Mouse (Mus musculus) stomach, postnatal 0 days (tissue): ENCODE results near the gene Pomt1.

Experiments
- CTCF ChIP-seq: IDR thresholded peaks from 2 replicates; pipeline ENCODE4 v1.5.1; 2016; ENCODE audit warnings: antibody characterized with exemption, low read depth, mild to moderate bottlenecking, moderate library complexity
- EP300 ChIP-seq: optimal IDR thresholded peaks from 2 replicates; pipeline ENCODE3; 2016; ENCODE audit warnings: antibody characterized with exemption

GRCm38 (mm10) chr2:32287334-32287840 is 51.0 kb downstream of the Pomt1 start, which contains the start of gene Golga2:
- TF ChIP-seq CTCF = no peak
- no peak for TF ChIP-seq EP300
